Mouse (Mus musculus) heart, adult 8-10 months (tissue): ENCODE measurements around the gene Mum1. TPM values are rescaled to one million over a fixed set of nuclear protein-coding genes. Genes with fewer than 3 reads are reported as not detected.
"Not testable (repeated sequence)": the region's sequence is repeated elsewhere in the genome, so short reads cannot be mapped to it uniquely, and the experiment has no call there.

Experiments
- DNase-seq: peaks from one replicate; pipeline ENCODE4 v3.0.0; 2022; ENCODE audit warnings: low spot score
- total RNA-seq, 4 experiments: library from RNA; stranded (reverse); gene quantifications; 2 replicates each; pipeline ENCODE4 v1.2.4; 2022

Gene Mum1
- total RNA-seq, 4 experiments from 2014 or later: 10.5 to 16.3 (median 14.6) TPM

DNA sequence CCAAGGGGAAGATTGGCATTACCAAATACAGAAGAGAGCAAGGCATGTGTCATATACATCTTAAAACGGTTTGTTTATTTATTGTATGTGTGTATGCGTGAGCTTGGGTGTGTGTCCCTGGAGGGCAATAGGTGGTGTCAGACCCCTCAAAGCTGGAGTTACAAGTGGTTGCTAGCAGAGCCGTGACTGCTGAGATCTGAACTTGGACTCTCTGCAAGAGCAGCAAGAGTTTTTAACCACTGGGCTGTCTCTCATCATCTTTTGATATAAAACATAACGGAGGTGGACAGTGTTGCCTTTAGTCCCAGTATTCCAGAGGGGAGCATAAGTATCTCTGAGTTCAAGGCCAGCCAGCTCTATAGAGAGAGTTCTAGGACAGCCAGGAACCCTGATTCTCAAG, 18.0 kb upstream of the Mum1 start:
- DNase-seq: no peak

DNA sequence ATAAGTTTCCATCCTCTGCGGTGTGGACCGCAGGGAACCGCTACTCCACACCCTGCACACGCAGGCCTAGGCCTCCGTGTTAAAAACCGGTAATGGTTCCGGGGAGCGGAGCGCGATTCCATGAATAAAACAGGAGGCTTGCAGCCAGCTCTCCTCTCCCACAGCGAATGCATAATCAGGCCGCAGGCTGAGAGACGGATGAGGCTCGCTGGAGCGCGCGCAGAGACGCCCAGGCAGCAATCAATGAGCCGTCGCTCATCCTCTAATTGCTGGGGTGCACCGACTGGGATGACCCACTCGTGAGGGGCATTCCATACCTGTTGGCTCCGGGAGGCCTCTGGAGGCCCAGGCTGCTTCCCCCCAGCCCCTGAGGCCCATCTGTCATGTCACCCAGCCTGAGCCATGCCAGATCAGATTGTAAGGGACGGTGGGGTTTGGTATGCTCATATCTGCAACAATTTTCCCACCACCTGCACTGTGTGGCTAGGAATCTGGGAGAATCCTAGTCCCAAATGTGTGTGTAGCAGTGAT, 17.3 kb upstream of the Mum1 start:
- no peak for DNase-seq

DNA sequence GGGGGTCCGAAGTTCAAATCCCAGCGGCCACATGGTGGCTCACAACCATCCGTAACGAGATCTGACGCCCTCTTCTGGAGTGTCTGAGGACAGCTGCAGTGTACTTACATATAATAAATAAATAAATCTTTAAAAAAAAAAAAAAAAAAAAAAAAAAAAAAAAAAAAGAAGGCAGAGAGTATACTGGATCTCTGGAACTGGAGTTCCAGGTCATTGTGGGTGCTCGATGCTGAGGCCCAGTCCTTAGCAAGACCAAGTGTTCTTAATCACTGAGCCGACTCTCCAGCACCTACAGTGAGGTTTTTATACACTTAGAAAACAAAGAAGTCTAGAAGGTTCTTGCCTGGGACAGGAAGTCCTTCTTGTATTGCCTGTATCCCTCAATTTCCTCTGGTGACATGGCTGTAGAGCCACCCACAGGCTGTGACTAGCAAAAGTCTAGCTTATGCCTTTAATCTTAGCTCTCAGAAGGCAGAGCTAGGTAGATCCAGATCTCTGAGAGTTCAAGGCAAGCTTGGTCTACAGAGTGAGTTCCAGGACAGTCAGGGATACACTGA, 14.6 kb upstream of the Mum1 start:
- DNase-seq: not testable (repeated sequence)

DNA sequence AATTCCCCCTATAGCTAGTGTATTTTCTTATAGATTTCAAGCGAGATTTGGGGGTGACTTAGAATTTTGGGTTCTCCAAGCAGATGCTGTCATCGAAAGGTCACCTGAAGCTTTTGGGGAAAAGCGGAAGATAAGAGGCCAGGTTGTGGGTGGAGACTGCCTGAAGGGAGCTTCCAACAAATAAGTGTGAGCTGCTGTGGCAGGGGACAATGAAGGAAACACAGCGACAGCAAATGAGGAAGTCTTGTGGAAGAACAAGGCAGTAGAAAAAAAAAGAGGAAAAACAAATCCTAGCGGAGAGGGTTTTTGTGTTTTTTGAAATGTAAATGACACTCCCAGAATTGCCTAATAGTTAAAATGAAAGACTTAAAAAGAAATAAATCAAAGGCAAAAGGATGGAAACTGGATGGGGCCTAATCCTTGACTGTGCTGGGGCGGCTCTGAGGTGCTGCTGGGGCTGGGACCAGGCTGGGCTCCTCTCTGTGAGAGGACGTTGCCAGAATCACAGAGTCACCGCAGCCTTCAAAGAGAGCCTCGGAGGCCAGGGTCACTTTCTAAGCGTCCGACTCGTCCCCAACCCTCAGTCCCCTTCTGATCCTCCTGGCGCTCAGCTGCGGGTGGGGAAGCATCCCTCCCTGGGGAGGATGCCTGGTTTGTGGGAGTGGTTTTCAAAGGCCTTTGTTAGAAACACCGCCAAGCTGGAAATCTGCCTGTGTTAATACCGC, 11.0 kb upstream of the Mum1 start:
- DNase-seq: no peak

DNA sequence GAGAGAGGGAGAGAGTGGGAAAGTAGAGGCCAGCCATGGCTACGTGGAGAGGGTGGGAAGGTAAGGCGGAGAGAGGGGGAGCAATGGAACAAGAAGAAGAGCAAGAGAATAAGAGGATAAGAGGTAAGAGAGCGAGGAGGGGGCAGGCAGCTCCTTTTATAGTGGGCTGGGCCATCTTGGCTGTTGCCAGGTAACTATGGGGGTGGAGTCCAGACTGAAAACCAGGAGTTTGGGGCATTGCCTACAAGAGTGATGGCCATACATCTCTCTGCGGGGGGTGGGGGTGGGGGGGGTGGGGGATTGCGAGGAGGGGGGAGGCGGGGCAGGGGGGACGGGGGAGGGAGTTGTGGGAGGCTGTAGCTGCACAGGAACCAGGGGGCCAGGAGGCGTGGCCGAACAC, 5.6 kb upstream of the Mum1 start:
- DNase-seq: no peak

DNA sequence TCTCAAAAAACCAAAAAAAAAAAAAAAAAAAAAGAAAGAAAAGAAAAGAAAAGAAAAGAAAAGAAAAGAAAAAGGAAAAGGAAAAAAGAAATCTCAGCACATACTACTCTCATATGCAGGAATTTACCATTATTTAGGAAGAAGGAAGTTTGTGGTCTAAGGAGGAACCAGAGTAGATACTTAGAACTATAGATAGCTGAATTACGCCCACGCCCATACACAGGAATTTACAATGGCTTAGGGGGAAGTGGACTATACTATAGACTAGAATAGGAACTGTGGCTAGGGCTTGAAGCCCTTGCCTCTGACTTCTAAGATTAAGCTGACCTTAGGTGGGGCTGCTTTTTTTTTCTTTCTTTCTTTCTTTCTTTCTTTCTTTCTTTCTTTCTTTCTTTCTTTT, 3.1 kb upstream of the Mum1 start:
- not testable (repeated sequence) for DNase-seq

DNA sequence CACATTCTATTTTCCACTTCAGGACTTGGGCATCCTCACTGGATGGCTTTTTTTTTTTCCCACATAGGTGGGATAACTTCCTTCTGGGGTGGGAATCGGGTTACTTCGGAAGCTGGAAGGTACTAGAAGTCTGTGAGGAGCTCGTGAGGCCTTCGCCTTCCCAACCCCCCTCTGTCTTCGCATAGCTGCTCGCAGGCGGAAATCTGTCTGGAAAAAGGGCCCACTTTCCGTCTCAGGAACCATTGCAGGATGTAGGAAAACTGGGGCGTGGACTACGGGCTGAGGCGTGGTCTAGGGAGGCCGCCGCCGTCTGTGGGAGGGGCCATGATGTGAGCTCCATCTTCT, 191 bp upstream of the Mum1 start:
- DNase-seq: no peak

DNA sequence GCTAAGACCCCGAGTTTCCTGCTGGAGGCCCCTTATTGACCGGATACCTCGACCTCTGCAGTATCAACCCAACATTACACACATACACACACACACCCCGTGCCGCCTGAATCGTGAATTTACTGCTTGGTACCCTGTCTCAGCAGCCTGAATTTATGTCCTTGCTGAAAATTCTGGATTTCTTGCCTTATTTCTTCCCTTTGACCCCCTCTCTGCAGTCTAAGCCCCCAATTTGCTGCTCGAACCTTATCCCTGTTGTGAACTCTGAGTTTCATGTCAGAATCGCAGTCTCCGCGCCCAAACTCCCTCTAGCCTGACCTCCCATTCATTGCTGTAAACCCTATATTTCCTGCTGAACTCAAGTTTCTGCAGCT, 919 bp downstream of the Mum1 start:
- no peak for DNase-seq

DNA sequence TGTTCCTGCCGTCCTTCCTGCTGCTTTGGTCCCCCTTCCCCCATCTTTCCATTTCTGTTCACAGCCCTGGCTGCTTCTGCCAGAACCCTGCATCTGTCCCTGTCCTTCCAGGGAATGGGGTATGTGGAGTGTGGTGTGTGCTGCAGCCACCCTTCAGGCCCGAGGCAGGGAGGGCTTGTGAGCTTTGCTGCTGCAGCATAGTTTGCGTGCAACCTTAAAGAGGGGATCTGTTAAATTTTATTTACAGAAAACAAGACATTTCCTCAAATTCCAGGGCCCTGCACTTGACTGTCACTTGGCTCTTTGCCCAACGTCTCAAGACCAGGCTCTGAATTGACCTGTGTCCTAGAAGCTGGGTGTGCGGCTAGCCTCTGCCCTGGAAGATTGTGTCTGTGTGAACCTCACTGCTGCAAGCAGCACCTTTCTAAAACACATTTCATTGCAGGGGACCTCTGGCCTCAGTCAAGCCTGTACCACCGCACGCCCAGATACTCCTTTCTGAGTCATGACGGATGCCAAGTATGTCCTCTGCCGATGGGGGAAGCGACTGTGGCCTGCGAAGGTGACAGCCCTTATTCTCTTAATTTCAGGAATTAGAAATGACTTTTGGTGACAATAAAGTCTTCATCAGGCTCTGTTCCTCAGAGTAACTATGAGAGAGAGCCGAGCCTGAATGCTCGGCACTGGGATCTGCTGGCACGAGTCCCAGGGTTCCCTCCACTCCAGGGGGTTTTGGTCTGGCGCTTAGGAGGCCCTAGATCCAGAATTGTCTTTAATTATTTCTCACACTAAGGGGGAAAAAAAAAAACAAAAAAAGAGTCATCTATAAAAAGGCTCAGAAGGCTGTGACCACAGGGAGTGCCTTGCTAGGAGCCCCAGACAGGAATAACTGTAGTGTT, 1.9 kb downstream of the Mum1 start:
- no peak for DNase-seq

DNA sequence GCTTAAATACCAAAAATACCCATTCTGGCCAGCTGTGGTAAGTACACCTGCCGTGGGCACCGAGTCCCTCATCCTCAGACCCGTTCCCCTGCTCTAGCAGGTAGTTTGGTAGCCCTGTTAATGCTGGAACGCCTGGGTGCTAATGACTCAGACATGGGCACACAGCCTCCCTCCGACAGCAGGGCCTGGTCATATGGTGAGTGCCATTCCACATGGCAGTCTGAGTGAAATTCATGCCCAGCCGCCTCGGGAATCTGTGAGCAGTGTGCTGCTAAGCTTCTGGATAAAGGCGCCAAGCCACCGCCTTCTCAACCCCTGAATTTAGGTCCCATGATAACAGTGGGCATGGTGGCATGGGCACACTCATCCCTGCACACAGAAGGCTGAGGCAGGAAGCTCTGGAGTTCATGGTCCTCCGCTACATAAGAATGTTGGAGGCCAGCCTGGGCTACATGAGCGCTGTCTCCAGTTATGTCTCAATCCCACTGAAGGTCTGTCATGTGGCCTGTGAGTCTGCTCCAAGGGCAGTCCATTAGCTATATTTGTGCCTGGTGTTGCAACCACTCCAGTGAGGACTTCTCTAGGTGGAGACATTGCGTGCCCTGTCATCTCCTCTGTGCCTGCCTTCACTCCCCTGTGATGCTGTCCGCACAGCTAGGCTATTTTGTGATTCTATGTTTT, 10.1 kb downstream of the Mum1 start:
- DNase-seq: no peak

DNA sequence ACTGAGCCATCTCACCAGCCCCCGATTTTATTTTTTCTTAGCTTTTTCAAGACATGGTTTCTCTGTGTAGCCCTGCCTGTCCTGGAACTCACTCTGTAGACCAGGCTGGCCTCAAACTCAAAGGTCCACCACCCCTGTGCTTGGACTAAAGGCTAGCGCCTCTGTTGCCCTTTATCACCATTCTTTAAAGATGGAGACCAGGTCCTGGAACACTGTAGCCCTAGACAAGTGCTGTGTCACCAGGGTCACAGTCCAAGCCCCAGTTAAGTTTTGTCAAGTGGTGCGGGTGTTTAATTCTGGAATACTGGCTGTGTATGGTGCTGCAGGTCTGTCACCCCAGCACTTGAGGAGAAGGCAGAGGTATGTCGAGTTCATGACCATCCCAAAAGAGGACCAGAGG, 10.8 kb downstream of the Mum1 start:
- DNase-seq: no peak

DNA sequence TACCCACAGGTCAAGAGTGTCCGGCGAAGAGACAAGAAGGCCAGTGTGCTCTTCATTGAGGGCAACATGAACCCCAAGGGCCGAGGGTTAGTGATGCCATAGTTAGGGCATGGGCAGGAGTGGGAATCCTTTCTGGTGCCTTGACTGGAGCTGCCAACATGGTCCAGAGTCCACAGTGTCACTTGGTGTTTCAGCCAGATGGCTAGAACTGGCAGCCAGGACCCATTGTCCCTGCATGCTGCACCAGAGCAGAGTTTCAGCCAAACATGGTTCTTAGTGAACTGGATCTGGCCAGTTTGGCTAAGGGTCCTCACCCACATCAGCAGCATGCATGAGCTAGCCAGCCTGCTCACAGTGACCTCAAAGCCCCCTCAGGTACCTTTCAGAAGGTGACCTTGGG, 12.1 kb downstream of the Mum1 start:
- no peak for DNase-seq

DNA sequence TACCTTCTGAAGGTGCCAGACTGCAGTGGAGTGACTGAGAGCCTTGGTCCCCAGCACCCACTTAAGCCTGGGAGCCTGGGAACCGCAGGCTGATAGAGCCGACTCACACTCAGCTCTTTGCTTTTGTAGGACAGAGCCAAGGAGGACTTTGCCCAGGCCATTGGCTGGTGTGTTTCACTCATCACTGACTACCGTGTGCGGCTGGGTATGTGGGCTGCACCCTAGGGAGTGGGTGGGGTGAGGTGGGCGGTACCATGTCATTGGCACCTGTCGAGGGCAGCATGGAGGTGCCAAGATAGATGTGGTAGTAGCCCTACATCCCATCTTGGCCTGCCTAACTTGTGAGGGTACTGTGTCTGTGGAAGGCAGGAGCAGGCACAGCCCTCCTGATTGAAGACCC, 13.6 kb downstream of the Mum1 start:
- DNase-seq: no peak

DNA sequence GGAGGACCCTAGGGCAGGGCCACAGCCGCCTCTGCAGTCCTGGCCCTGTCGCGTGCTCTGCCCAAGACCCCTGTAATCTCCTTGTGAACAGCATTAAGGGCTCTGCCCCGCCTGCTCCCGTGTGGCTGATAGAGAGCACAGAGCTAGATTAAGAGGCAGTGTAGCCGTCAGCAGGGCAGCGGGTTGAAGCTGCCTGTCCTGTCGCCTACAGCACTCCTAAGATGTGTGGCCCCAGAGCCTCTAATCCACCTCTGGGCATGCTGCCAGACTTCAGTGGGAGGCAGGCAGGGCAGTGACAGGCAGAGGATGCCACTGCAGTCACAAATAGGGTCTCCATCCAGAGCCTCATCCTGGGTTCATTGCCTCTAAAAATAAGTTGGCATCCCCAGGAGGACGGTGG, 15.9 kb downstream of the Mum1 start:
- DNase-seq: no peak

DNA sequence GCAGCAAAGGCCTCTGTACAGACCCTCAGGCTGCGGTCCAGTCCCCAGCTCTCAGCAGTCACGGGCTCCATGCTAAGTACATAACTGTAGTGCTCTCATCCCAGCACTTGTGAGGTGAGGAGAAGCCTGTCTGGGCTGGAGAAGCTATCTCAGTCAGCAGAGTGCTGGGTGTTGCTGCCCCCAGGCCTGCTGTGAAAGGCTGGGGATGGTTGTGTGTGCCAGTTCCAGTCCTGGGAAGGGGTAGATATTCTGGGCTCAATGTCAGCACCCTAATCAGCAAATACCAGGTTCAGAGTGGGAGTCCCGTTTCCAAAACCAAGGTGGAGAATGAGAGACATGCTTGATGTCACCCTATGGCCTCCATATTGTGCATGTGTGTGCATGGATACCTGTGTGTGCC, 16.4 kb downstream of the Mum1 start:
- no peak for DNase-seq

DNA sequence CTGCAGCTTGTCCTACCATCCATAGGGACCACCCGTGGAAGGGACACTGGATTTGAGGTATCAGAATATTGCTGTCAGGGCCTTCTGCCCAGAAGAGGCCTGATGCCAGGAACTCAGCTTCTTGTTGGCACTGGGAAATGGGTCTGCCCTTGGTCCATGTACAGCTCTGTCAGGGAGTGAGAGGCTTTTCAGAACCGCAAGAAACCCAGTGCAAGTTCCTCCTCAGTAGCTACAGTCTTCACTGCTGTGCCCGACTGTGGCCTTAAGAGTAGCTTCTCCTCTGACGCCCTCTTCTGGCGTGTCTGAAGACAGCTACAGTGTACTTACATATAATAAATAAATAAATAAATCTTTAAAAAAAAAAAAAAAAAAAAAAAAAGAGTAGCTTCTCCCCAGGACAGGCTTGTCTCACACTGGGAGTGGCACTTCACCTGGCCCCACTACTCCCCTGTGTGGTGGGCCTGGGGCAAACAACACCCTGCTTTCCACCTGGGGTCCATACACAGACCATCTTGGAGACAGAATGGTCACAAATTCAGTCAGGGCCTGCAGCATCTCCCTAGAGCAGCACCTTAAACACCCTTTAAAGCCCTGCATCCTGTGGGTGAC, 18.7 kb downstream of the Mum1 start:
- no peak for DNase-seq

DNA sequence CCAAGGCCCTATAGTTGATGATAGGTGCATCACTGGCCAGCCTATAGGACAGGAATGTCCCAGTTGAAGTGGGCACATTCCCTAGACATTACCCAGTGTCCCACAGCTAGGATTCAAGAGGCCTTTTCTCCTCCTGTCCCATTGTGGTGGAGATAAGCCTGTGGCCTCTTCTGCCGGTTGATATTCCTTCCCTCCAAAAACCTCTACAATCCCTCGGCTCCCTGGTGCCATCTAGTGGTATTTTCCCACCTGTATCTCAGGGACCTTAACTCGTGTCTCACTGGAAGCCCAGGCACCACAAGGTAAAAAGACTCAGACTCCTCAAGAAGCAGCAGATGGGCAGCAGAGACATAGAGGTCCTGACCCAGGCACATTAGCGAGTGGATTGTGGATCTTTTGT, 19.4 kb downstream of the Mum1 start:
- peak; percentile 84 for DNase-seq

DNA sequence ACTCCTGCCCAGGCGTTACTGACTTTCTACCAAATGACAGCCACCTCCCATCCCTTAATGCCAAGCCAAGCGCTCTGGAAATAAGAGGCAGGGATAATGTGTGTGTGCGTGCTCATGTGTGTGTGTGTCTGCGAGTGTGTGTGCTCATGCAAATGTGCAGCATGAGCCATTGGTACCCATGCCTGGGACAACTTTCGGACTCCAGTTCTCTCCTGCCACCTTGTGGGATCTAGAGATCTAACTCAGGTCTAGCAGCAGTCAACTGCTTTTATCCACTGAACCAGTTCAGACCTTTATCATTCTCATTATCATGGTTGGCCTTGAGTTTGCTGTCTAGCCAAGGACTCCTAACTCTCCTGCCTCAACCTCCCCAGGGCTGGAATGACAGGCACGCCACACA, 21.6 kb downstream of the Mum1 start:
- DNase-seq: no peak

DNA sequence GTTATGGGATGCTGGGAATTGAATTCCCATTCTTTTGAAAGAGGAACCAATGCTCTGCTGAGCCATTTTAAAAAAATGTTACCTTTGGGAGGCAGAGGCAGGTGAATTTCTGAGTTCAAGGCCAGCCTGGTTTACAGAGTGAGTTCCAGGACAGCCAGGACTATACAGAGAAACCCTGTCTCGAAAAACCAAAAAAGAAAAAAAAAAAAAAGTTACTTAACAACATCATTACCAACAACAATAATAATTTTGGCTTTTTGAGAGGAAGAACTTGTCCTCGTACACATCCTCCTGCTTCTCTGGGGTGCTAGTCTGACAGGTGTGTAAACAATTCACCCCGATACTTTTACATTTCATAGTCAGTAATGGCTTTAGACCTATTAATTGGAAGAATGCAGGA, 22.2 kb downstream of the Mum1 start:
- DNase-seq: not testable (repeated sequence)

DNA sequence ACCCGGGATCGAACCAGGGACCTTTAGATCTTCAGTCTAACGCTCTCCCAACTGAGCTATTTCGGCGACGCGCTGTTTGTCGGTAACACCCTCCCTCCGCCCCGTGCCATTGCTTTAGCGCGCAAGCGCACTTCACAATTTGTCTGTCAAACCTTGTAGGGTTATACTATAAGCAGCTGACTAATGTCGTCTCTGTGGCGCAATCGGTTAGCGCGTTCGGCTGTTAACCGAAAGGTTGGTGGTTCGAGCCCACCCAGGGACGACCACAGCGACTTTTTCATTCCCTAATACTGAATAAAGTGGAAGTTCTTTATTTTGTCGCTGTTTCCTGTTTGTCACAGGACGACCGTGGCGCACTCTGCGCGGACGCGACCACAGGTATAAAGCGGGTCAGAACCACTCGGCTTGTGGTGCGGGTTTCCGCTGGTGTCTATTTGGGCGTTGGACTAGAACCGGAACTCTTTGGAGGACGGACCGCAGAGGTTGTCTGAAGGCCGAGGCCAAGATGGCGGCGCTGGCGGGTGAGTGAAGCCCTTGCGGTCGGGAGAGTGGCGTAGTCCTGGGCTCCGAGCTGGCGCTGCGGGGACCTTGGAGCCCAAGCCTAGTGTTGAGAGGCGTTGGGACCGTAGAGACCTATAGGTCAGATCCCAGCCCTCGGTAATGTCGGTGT, 22.9 kb downstream of the Mum1 start, which contains the start of gene Ndufs7:
Ndufs7 (plus strand) TSS at position 151 of the 670 bp plus-strand sequence.
- DNase-seq: peak; percentile 99

DNA sequence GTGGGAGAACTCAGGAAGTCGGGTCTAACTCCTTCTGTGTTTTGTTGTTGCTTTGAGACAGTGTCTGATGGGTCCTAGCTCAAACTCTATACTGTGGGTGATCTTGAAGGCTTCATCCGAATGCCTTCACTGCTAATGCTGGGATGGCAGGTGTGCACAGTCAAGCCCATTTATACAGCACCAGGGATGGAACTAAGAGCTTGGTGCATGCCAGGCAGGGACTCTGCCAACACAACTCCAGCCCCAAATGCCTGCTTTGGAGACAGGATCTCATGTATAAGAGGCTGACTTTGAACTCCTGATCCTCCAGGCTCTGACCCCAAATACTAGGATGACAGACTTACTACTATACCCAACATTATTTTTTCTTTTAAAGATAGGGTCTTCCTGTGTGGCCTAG, 23.8 kb downstream of the Mum1 start:
- no peak for DNase-seq
